Mouse (Mus musculus) embryonic fibroblast, embryonic 13.5 days (primary cell): ENCODE results near the gene Ncor2. TPM values are rescaled to one million over a fixed set of nuclear protein-coding genes. Genes with fewer than 3 reads are reported as not detected.

Source experiments
- H3K27ac ChIP-seq: 2 replicates; pipeline ENCODE4 v1.5.1; 2012; ENCODE audit warnings: low read length, control low read depth, inconsistent platforms; ENCODE audit not compliant: insufficient read depth
- H3K4me1 ChIP-seq: 2 replicates; pipeline ENCODE4 v1.6.1; 2011; ENCODE audit warnings: low read length; ENCODE audit not compliant: control insufficient read depth, insufficient read depth
- H3K4me3 ChIP-seq: 2 replicates; pipeline ENCODE4 v1.5.1; 2011; ENCODE audit warnings: mild to moderate bottlenecking, control low read depth, low read length; ENCODE audit not compliant: insufficient read depth
- CTCF ChIP-seq: IDR thresholded peaks from 2 replicates; pipeline ENCODE4 v1.5.1; 2011; ENCODE audit warnings: mild to moderate bottlenecking, control low read depth, low read length, moderate library complexity, borderline replicate concordance; ENCODE audit not compliant: insufficient read depth
- POLR2A ChIP-seq: IDR thresholded peaks from 2 replicates; pipeline ENCODE4 v1.6.1; 2011; ENCODE audit warnings: low read depth, mild to moderate bottlenecking, control low read depth, low read length, moderate library complexity
- polyA plus RNA-seq: library from polyadenylated mRNA; stranded (reverse); fragments of >200 nt; gene quantifications from 2 replicates; pipeline ENCODE4 v1.2.4, GENCODE M21; 2011; ENCODE audit warnings: low read depth; ENCODE audit not compliant: missing spikeins, insufficient read length

Ncor2 gene
- polyA plus RNA-seq, 1 experiment, result 110 TPM

- H3K27ac ChIP-seq, result no peak overlapping the region
Measured at GRCm38 (mm10) chr5:125193478-125194439, 14.7 kb upstream of the Ncor2 start.

GRCm38 (mm10) chr5:125191608-125192007 lies 12.6 kb upstream of the Ncor2 start:
- Histone ChIP-seq H3K4me1 (no peaks in the 10 kb centered on the region), H3K4me3 (no peak overlapping the region), H3K27ac (no peak overlapping the region)
- TF ChIP-seq POLR2A, result no peak
- no peak for TF ChIP-seq CTCF

More at GRCm38 (mm10) chr5:125193478-125194439, 14.7 kb upstream of the Ncor2 start:
- Histone ChIP-seq H3K4me3 (no peak overlapping the region), H3K4me1 (no peaks in the 10 kb centered on the region)
- TF ChIP-seq CTCF (no peak), POLR2A (no peak)

- Histone ChIP-seq H3K27ac (no peak overlapping the region), H3K4me3 (no peak overlapping the region), H3K4me1 (peaks cover 2% of the 10 kb centered on the region; the same call in 1 of the 2 replicates)
- TF ChIP-seq POLR2A (no peak), CTCF (no peak)
Measured at GRCm38 (mm10) chr5:125190105-125190813, 11.2 kb upstream of the Ncor2 start.

GRCm38 (mm10) chr5:125189625-125190024 lies 10.6 kb upstream of the Ncor2 start:
- peaks cover 5% of the 10 kb centered on the region; the same call in 1 of the 2 replicates for H3K4me1 ChIP-seq
- TF ChIP-seq CTCF, result peak; percentile 65
- no peak for TF ChIP-seq POLR2A
- H3K4me3 ChIP-seq, result no peak overlapping the region
- H3K27ac ChIP-seq, result peak overlapping the region; percentile 43

- H3K27ac ChIP-seq, result peak overlapping the region; percentile 57
- TF ChIP-seq CTCF (no peak), POLR2A (no peak)
- peaks cover 5% of the 10 kb centered on the region for H3K4me1 ChIP-seq
- H3K4me3 ChIP-seq, result no peak overlapping the region
Measured at GRCm38 (mm10) chr5:125188812-125189598, 10.0 kb upstream of the Ncor2 start.

GRCm38 (mm10) chr5:125184826-125185225 lies 5.8 kb upstream of the Ncor2 start:
- Histone ChIP-seq H3K4me3 (no peak overlapping the region), H3K4me1 (peaks cover 5% of the 10 kb centered on the region), H3K27ac (peak overlapping the region; percentile 94)
- no peak for TF ChIP-seq CTCF
- TF ChIP-seq POLR2A, result no peak

GRCm38 (mm10) chr5:125183321-125184003 lies 4.4 kb upstream of the Ncor2 start:
- Histone ChIP-seq H3K4me3 (no peak overlapping the region), H3K27ac (peak overlapping the region; percentile 94), H3K4me1 (peaks cover 5% of the 10 kb centered on the region)
- no peak for TF ChIP-seq POLR2A

GRCm38 (mm10) chr5:125180630-125181263 lies 1.7 kb upstream of the Ncor2 start:
- H3K27ac ChIP-seq, result peak overlapping the region; percentile 64
- peaks cover 8% of the 10 kb centered on the region for H3K4me1 ChIP-seq
- TF ChIP-seq CTCF, result no peak
- TF ChIP-seq POLR2A, result 0 out of 2 replicates have a peak, but pooled peaks have one; percentile 7
- H3K4me3 ChIP-seq, result no peak overlapping the region
